Mouse (Mus musculus) hindbrain, postnatal 0 days (tissue): ENCODE data around the gene Gm19684. TPM values are rescaled to one million over a fixed set of nuclear protein-coding genes. Genes with fewer than 3 reads are reported as not detected.
"Not testable (repeated sequence)": the region's sequence is repeated elsewhere in the genome, so short reads cannot be mapped to it uniquely, and the experiment has no call there.

Source experiments
- ATAC-seq: fragments of 200-750 bp; cut with Nextera tagmentation; 2 replicates; pipeline ENCODE4 v1.8.0; 2017; ENCODE audit warnings: mild to moderate bottlenecking, moderate TSS enrichment, moderate library complexity
- DNase-seq: peaks from one replicate; pipeline ENCODE4 v3.0.0-alpha.2; 2015; ENCODE audit warnings: low spot score
- H3K27ac ChIP-seq: fragments of 300-500 bp; sonication (generic); 2 replicates; pipeline ENCODE4 v1.5.1; 2014; ENCODE audit warnings: mild to moderate bottlenecking
- H3K27me3 ChIP-seq: fragments of 300-500 bp; sonication (generic); 2 replicates; pipeline ENCODE4 v1.6.1; 2014; ENCODE audit warnings: low read length, mixed read lengths; ENCODE audit not compliant: insufficient read depth
- H3K36me3 ChIP-seq: fragments of 300-500 bp; sonication (generic); 2 replicates; pipeline ENCODE4 v1.6.1; 2014; ENCODE audit warnings: low read length, mixed read lengths; ENCODE audit not compliant: insufficient read depth
- H3K4me1 ChIP-seq: fragments of 300-500 bp; sonication (generic); 2 replicates; pipeline ENCODE4 v1.6.1; 2014; ENCODE audit warnings: antibody characterized with exemption, low read length, mixed read lengths; ENCODE audit not compliant: insufficient read depth
- H3K4me2 ChIP-seq: fragments of 300-500 bp; sonication (generic); 2 replicates; pipeline ENCODE4 v1.6.1; 2014; ENCODE audit warnings: low read depth, mild to moderate bottlenecking, low read length, moderate library complexity, mixed read lengths
- H3K4me3 ChIP-seq: fragments of 300-500 bp; sonication (generic); 2 replicates; pipeline ENCODE4 v1.5.1; 2014; ENCODE audit warnings: low read length
- H3K9ac ChIP-seq: fragments of 300-500 bp; sonication (generic); replicated peaks from 2 replicates; pipeline ENCODE4 v1.6.1; 2014; ENCODE audit warnings: mild to moderate bottlenecking, low read length, moderate library complexity, mixed read lengths
- H3K9me3 ChIP-seq: fragments of 300-500 bp; sonication (generic); 2 replicates; pipeline ENCODE4 v1.6.1; 2016; ENCODE audit warnings: low read length, mixed read lengths
- CTCF ChIP-seq: IDR thresholded peaks from 2 replicates; pipeline ENCODE4 v1.5.1; 2016; ENCODE audit warnings: antibody characterized with exemption, control low read depth, low read depth
- WGBS: fragments of 180-500 bp; shearing (Covaris S2); extraction: QIAGEN DNeasy Blood & Tissue Kit; methylation state at CpG from one replicate; pipeline ENCODE4 v1.1.7; 2014; 5-methylcytosine and 5-hydroxymethylcytosine counted together
- polyA plus RNA-seq: library from polyadenylated mRNA; unstranded; fragments of >200 nt; fragmentation: Nextera tagmentation; extraction: Ambion mirVana; gene quantifications from 2 replicates; pipeline ENCODE4 v1.2.1, GENCODE M21; 2015
- total RNA-seq: library from RNA; depleted of rRNA; stranded (reverse); fragments of >200 nt; gene quantifications from 2 replicates; pipeline ENCODE4 v1.2.3, GENCODE M21; 2014

The Gm19684 gene
- total and polyA plus RNA-seq, 2 experiments from 2014 or later: not detected

- H3K36me3 ChIP-seq, H3K27me3 ChIP-seq, H3K27ac ChIP-seq, H3K9ac ChIP-seq, DNase-seq, H3K4me2 ChIP-seq, ATAC-seq, H3K4me1 ChIP-seq, H3K9me3 ChIP-seq, H3K4me3 ChIP-seq: not testable (repeated sequence)
- 58% methylated on average over 4 of the region's 4 CpGs for WGBS
These were observed 29.7 kb downstream of the Gm19684 start for GRCm38 (mm10) chr17:36151200-36151599.

- WGBS: 24% methylated on average over 3 of the region's 3 CpGs
- no peak for DNase-seq
- Histone ChIP-seq H3K9me3 (no peaks in the 10 kb centered on the region), H3K27me3 (peaks cover 9% of the 10 kb centered on the region; the same call in 1 of the 2 replicates), H3K27ac (no peak overlapping the region), H3K4me1 (no peaks in the 10 kb centered on the region), H3K9ac (no peak overlapping the region), H3K36me3 (no peaks in the 10 kb centered on the region), H3K4me2 (no peak overlapping the region), H3K4me3 (no peak overlapping the region)
- no peak for ATAC-seq
- no peak for TF ChIP-seq CTCF
These were observed 33.0 kb downstream of the Gm19684 start for GRCm38 (mm10) chr17:36154271-36155149.

DNA sequence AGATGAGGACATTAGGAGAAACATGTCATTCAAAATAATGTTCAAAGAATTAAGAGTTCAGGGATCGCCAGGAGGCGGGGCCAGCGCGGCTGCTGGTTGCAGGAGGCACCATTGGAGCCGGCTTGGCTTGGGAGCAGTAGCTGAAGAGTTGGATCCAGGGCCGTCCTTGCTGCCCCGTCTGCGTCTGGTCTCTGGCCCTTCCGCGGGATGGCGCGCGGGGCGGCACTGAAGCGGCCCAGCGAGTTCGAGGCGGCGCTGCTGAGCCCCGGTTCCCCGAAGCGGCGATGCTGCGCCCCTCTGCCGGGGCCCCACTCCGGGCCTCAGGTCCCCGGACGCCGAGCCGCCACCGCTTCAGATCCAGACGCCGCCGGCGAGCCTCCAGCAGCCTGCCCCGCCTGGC is 36.3 kb downstream of the Gm19684 start:
- Histone ChIP-seq H3K27me3 (peaks cover 23% of the 10 kb centered on the region), H3K4me3 (peak overlapping the region; percentile 16; the same call in 1 of the 2 replicates), H3K4me2 (peak overlapping the region; percentile 39; the same call in 1 of the 2 replicates)
- ATAC-seq: 0 out of 2 replicates have a peak, but pooled peaks have one; percentile 10
- H3K9ac ChIP-seq, H3K36me3 ChIP-seq, H3K9me3 ChIP-seq, H3K4me1 ChIP-seq, H3K27ac ChIP-seq: not testable (repeated sequence)
- peak; percentile 8 for DNase-seq
- WGBS: under 1% methylated on average over 30 of the region's 36 CpGs

GRCm38 (mm10) chr17:36158264-36158663 is 36.8 kb downstream of the Gm19684 start:
- not testable (repeated sequence) for H3K9me3 ChIP-seq, H3K9ac ChIP-seq, ATAC-seq, H3K27ac ChIP-seq, H3K36me3 ChIP-seq, H3K4me3 ChIP-seq, H3K4me1 ChIP-seq, DNase-seq
- H3K27me3 ChIP-seq: peaks cover 23% of the 10 kb centered on the region
- H3K4me2 ChIP-seq: peak overlapping the region; percentile 39; the same call in 1 of the 2 replicates
- 6% methylated on average over 11 of the region's 11 CpGs for WGBS

- H3K36me3 ChIP-seq: no peaks in the 10 kb centered on the region
- DNase-seq: no peak
- H3K27me3 ChIP-seq: peaks cover 41% of the 10 kb centered on the region
- no peak for ATAC-seq
- no peak overlapping the region for H3K9ac ChIP-seq
- no peak for TF ChIP-seq CTCF
- H3K4me3 ChIP-seq: peak overlapping the region; percentile 14; the same call in 1 of the 2 replicates
- H3K27ac ChIP-seq: no peak overlapping the region
- no peaks in the 10 kb centered on the region for H3K4me1 ChIP-seq
- H3K4me2 ChIP-seq: 0 out of 2 replicates have a peak overlapping the region, but pooled peaks have one; percentile 28
- 3% methylated on average over 53 of the region's 56 CpGs for WGBS
- H3K9me3 ChIP-seq: no peaks in the 10 kb centered on the region
These were observed 39.9 kb downstream of the Gm19684 start for GRCm38 (mm10) chr17:36161129-36162051.

- WGBS: 26% methylated on average over 2 of the region's 2 CpGs
- not testable (repeated sequence) for H3K36me3 ChIP-seq, ATAC-seq, H3K9ac ChIP-seq, H3K27ac ChIP-seq, H3K4me2 ChIP-seq, H3K4me3 ChIP-seq, DNase-seq, H3K9me3 ChIP-seq, H3K4me1 ChIP-seq
- peaks cover 52% of the 10 kb centered on the region for H3K27me3 ChIP-seq
These were observed 45.4 kb downstream of the Gm19684 start for GRCm38 (mm10) chr17:36166901-36167300.
